Mouse (Mus musculus) liver, embryonic 14.5 days (tissue): ENCODE data around the gene Cmas.

Experiments
- CTCF ChIP-seq: IDR thresholded peaks from 2 replicates; pipeline ENCODE4 v1.5.1; 2016; ENCODE audit warnings: antibody characterized with exemption, low read depth, control low read depth
- EP300 ChIP-seq: IDR thresholded peaks from 2 replicates; pipeline ENCODE4 v1.6.1; 2016; ENCODE audit warnings: antibody characterized with exemption, low read depth

GRCm38 (mm10) chr6:142738225-142738624, 18.3 kb upstream of the Cmas start:
- TF ChIP-seq CTCF (no peak), EP300 (no peak)
